14 mouse cellular contexts compared by ENCODE assay signal in the genomic region with DNA sequence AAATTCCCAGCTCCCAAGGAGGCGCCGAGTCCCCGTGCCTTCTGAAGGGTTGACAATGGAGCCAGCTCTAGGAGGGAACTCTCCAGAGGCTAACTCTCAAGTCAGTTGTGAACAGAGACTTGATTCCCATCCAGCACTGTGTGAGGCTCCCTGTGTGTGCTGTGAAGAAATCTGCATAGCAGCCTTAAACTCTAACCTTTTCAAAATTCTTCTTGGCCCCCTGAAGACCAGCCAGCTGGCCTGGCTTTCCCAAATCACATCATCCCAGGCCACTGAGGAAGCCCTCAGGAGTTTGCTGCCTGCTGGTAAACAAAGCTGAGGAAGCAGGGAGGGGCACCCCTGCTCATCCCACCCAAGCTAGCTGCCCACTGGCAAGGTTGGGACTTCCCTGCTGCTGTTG. TPM values are rescaled to one million over a fixed set of nuclear protein-coding genes. Genes with fewer than 3 reads are reported as not detected.
DNase-seq lines count a peak whose midpoint lies in the region; ATAC-seq and TF ChIP-seq lines count a peak whose summit lies in the region.
"Had no signal": no experiment of that assay in that cellular context is flagged by ENCODE, and none has a peak within 500 bp of the region (broad histone marks: within the 10 kb centered on the region; RNA-seq: fewer than 3 reads in every experiment).

No protein-coding gene starts in this region.

- 44% methylated on average over 3 of the region's 3 CpGs for WGBS in hindbrain, embryonic 10.5 days
- 39% methylated on average over 3 of the region's 3 CpGs for WGBS in hindbrain, embryonic 11.5 days
- 23% methylated on average over 3 of the region's 3 CpGs for WGBS in midbrain, postnatal 0 days
- WGBS in midbrain, embryonic 13.5 days = 27% methylated on average over 3 of the region's 3 CpGs
- WGBS in intestine, embryonic 15.5 days = 30% methylated on average over 3 of the region's 3 CpGs

- TF ChIP-seq CTCF in midbrain, postnatal 0 days (IDR thresholded peaks at IDR 0.05) = no peak

- ATAC-seq in hindbrain, embryonic 11.5 days (ENCODE audit: low FRiP score) = no peak
- no peak for ATAC-seq in midbrain, postnatal 0 days (ENCODE audit: low FRiP score)
- no peak for ATAC-seq in midbrain, embryonic 13.5 days
- no peak for ATAC-seq in intestine, embryonic 15.5 days
- ATAC-seq: liver, embryonic 12.5 days had no signal

- H3K27ac ChIP-seq in hindbrain, embryonic 10.5 days = peak overlapping the region; percentile 59; the same call in 1 of the 2 replicates
- H3K27ac ChIP-seq in hindbrain, embryonic 11.5 days (ENCODE audit: low read depth, low read length) = no peak overlapping the region
- H3K27ac ChIP-seq in midbrain, postnatal 0 days (ENCODE audit: low read depth, low read length) = no peak overlapping the region
- no peak overlapping the region for H3K27ac ChIP-seq in midbrain, embryonic 13.5 days
- no peak overlapping the region for H3K27ac ChIP-seq in intestine, embryonic 15.5 days
- H3K27ac ChIP-seq: hindbrain, embryonic 12.5 days; liver, embryonic 12.5 days had no signal

- peaks cover 41% of the 10 kb centered on the region for H3K36me3 ChIP-seq in hindbrain, embryonic 10.5 days
- no peaks in the 10 kb centered on the region for H3K36me3 ChIP-seq in hindbrain, embryonic 11.5 days (ENCODE audit: control insufficient read depth, insufficient read depth, low read length)
- peaks cover 19% of the 10 kb centered on the region for H3K36me3 ChIP-seq in midbrain, postnatal 0 days (ENCODE audit: insufficient read depth, low read length)
- peaks cover 32% of the 10 kb centered on the region for H3K36me3 ChIP-seq in midbrain, embryonic 13.5 days
- H3K36me3 ChIP-seq in intestine, embryonic 15.5 days = peaks cover 16% of the 10 kb centered on the region; the same call in 1 of the 2 replicates
- H3K36me3 ChIP-seq: liver, embryonic 12.5 days had no signal

- no peak overlapping the region for H3K4me2 ChIP-seq in hindbrain, embryonic 11.5 days (replicated peaks; ENCODE audit: low read depth, low read length)
- H3K4me2 ChIP-seq in midbrain, postnatal 0 days (ENCODE audit: low read depth, low read length, poor library complexity, severe bottlenecking) = no peak overlapping the region
- H3K4me2 ChIP-seq in midbrain, embryonic 13.5 days (replicated peaks) = no peak overlapping the region
- H3K4me2 ChIP-seq in intestine, embryonic 15.5 days (replicated peaks) = no peak overlapping the region
- H3K4me2 ChIP-seq: hindbrain, embryonic 12.5 days; liver, embryonic 12.5 days had no signal

- no peaks in the 10 kb centered on the region for H3K9me3 ChIP-seq in hindbrain, embryonic 10.5 days
- no peaks in the 10 kb centered on the region for H3K9me3 ChIP-seq in hindbrain, embryonic 11.5 days (ENCODE audit: control insufficient read depth, low read length)
- H3K9me3 ChIP-seq in midbrain, postnatal 0 days (ENCODE audit: low read length) = no peaks in the 10 kb centered on the region
- no peaks in the 10 kb centered on the region for H3K9me3 ChIP-seq in midbrain, embryonic 13.5 days
- H3K9me3 ChIP-seq in intestine, embryonic 15.5 days = no peaks in the 10 kb centered on the region
- H3K9me3 ChIP-seq: hindbrain, embryonic 12.5 days; liver, embryonic 12.5 days had no signal

- peaks cover 24% of the 10 kb centered on the region for H3K4me1 ChIP-seq in hindbrain, embryonic 10.5 days (replicated peaks)
- no peaks in the 10 kb centered on the region; the same call in 1 of the 2 replicates for H3K4me1 ChIP-seq in hindbrain, embryonic 11.5 days (replicated peaks; ENCODE audit: control insufficient read depth, insufficient read depth, low read length)
- no peaks in the 10 kb centered on the region for H3K4me1 ChIP-seq in midbrain, postnatal 0 days (ENCODE audit: insufficient read depth, low read length)
- peaks cover 15% of the 10 kb centered on the region for H3K4me1 ChIP-seq in midbrain, embryonic 13.5 days (replicated peaks)
- no peaks in the 10 kb centered on the region for H3K4me1 ChIP-seq in intestine, embryonic 15.5 days (replicated peaks)
- H3K4me1 ChIP-seq: liver, embryonic 12.5 days; megakaryocyte, embryonic 14.5 days had no signal

- H3K27me3 ChIP-seq in hindbrain, embryonic 10.5 days (ENCODE audit: insufficient read depth, poor library complexity, severe bottlenecking) = peaks cover 79% of the 10 kb centered on the region
- no peaks in the 10 kb centered on the region; the same call in 1 of the 2 replicates for H3K27me3 ChIP-seq in hindbrain, embryonic 11.5 days (ENCODE audit: control insufficient read depth, insufficient read depth, low read length)
- H3K27me3 ChIP-seq in midbrain, postnatal 0 days (ENCODE audit: insufficient read depth, low read length) = no peaks in the 10 kb centered on the region
- H3K27me3 ChIP-seq in midbrain, embryonic 13.5 days = peaks cover 50% of the 10 kb centered on the region
- no peaks in the 10 kb centered on the region for H3K27me3 ChIP-seq in intestine, embryonic 15.5 days (replicated peaks)
- H3K27me3 ChIP-seq: liver, embryonic 12.5 days had no signal

- no peak overlapping the region for H3K4me3 ChIP-seq in hindbrain, embryonic 10.5 days
- no peak overlapping the region for H3K4me3 ChIP-seq in hindbrain, embryonic 11.5 days (ENCODE audit: low read depth, low read length)
- H3K4me3 ChIP-seq in midbrain, postnatal 0 days (ENCODE audit: low read depth, low read length) = no peak overlapping the region
- H3K4me3 ChIP-seq in midbrain, embryonic 13.5 days (replicated peaks) = no peak overlapping the region
- H3K4me3 ChIP-seq in intestine, embryonic 15.5 days (replicated peaks) = no peak overlapping the region
- H3K4me3 ChIP-seq: hindbrain, embryonic 12.5 days; liver, embryonic 12.5 days; megakaryocyte, embryonic 14.5 days had no signal

- H3K9ac ChIP-seq in hindbrain, embryonic 11.5 days (ENCODE audit: low read depth, low read length) = no peak overlapping the region
- H3K9ac ChIP-seq in midbrain, postnatal 0 days (replicated peaks; ENCODE audit: low read length, poor library complexity, severe bottlenecking) = no peak overlapping the region
- H3K9ac ChIP-seq in midbrain, embryonic 13.5 days (replicated peaks) = no peak overlapping the region
- H3K9ac ChIP-seq in intestine, embryonic 15.5 days = no peak overlapping the region
- H3K9ac ChIP-seq: hindbrain, embryonic 12.5 days; liver, embryonic 12.5 days had no signal

- peak; percentile 22 for DNase-seq in adrenal gland, postnatal 25 days
- DNase-seq in adrenal gland, adult 2 months = no peak
- no peak for DNase-seq in hindbrain, embryonic 10.5 days (ENCODE audit: low spot score)
- no peak for DNase-seq in hindbrain, embryonic 11.5 days (ENCODE audit: low spot score)
- DNase-seq in midbrain, postnatal 0 days (ENCODE audit: low spot score) = peak; percentile 22
- DNase-seq in lung, postnatal 14 days = peak; percentile 43
- DNase-seq: cerebellum, adult 9-10 months; right cerebral cortex, postnatal 14 days; thymus, postnatal 4 days had no signal

RNA-seq across cellular contexts. Expression of a gene that starts 39.0 kb away (rescaled TPM):
- total RNA-seq in adrenal gland, postnatal 25 days (2021) = 38.3 and 44.1 TPM in 2 replicates
- 10 to 100 TPM; 32.1 to 46.3 TPM for total RNA-seq in adrenal gland, adult 2 months (2021)
- polyA plus RNA-seq in adrenal gland, adult 2 months (2012; rRNA removed) = 16.4 and 16.6 TPM in 2 replicates
- 21.8 and 23.1 TPM in 2 replicates for polyA plus RNA-seq in hindbrain, embryonic 10.5 days (2016; fragmentation: Nextera tagmentation; extraction: Ambion mirVana)
- polyA plus RNA-seq in hindbrain, embryonic 11.5 days (2014; fragmentation: Nextera tagmentation; extraction: Ambion mirVana) = 22.5 and 29.3 TPM in 2 replicates
- 56.7 and 60.1 TPM in 2 replicates for total RNA-seq in midbrain, postnatal 0 days (2014; rRNA removed)
- polyA plus RNA-seq in midbrain, postnatal 0 days (2015; fragmentation: Nextera tagmentation; extraction: Ambion mirVana) = 14.0 and 17.1 TPM in 2 replicates
- polyA plus RNA-seq in midbrain, embryonic 13.5 days (2015; fragmentation: Nextera tagmentation; extraction: Ambion mirVana) = 15.9 and 18.7 TPM in 2 replicates
- polyA plus RNA-seq in intestine, embryonic 15.5 days (2015; fragmentation: Nextera tagmentation; extraction: Ambion mirVana) = 28.3 and 31.1 TPM in 2 replicates

Comparison
In these comparisons a context has a peak if more than half of its experiments do, and no peak if none do; other contexts are left out.
1. DNase-seq: peak in adrenal gland, postnatal 25 days (single experiment), midbrain, postnatal 0 days (single experiment) and lung, postnatal 14 days (single experiment); none in adrenal gland, adult 2 months (single experiment), hindbrain, embryonic 10.5 days (single experiment) and hindbrain, embryonic 11.5 days (single experiment).